Mouse (Mus musculus) adrenal gland, adult 8-10 months (tissue): ENCODE data around the gene Arhgap4. TPM values are rescaled to one million over a fixed set of nuclear protein-coding genes. Genes with fewer than 3 reads are reported as not detected.

Source experiments
- DNase-seq: peaks from one replicate; pipeline ENCODE4 v3.0.0; 2022
- total RNA-seq, 4 experiments: library from RNA; stranded (reverse); gene quantifications; 2 replicates each; pipeline ENCODE4 v1.2.4; 2022

Gene Arhgap4
- total RNA-seq, 4 experiments from 2014 or later, result 2.4 to 7.7 (median 5.4) TPM

DNA sequence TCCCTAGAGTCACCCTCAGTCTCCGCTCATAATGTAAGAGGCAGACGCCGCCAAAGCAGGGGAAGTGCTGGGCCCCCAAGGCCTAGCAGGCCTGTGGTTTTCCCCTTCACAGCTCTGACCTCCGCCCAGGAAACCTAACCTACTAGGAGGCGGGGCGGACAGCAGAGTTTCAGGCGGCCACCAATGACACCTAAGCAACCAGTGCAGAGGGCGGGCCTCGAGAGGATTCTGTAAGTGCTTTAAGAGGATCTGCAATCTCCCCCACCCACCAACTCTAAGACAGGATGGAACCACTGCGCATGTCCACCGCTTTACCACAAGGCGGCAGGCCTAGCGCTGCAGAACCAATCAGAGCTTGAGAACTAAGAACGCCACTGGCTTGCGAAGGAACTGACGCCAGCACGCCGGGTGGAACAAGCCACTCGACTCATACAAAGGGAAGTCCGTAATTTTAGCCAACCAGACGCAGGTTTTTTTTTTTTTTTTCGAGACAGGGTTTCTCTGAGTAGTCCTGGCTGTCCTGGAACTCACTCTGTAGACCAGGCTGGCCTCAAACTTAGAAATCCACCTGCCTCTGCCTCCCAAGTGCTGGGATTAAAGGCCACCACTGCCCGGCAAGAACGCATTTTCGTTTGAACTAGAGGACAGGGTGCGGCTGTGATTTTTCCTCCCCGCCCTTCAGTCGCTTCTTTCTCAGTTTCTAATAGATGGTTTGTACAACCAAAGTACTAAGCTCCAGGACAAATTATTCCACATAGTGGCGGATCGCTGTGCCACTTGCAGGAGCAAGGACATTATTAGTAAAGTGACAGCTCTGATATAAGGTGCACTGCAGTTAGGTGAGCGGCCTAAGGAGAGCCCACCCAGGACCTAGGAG lies 6.6 kb downstream of the Arhgap4 start:
- DNase-seq, result peak; percentile 89

DNA sequence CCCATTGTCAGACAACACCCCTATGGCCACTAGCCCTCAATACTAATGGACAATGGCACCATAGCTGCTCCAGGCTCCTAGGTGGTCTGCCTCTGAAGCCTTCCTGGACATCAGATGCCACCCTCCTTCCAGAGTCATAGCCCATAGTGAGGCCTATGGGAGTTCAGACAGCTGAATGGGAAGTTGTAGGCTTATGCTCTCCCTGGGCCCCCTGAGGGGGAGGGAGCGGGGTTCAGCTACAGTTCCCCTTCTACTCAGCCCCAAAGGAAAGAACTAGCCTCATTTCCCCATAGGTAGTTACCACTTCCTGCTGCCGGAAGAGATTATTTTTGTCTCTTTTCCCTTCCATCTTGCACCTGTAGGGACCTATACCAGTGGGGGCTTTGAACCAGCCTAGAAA lies 10.1 kb downstream of the Arhgap4 start:
- no peak for DNase-seq

DNA sequence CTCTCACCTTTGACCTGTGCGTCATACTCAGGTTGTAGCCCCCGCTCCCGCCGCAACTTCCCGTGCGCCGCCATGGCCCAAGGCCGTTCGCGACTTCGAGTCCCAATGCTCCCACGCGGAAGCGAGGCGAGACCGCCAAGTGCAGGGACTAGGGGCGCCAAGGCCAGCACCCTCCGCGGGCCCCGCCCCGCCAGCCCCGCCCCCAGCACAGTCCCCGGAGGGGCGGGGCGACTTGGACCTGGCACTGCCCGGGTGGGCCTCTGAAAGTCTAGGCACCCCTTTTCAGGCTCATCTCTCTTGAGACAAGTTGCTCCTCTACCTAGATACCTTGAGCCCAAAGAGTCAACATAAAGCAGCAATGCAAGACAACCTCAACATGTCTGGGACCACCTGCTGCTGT lies 10.5 kb downstream of the Arhgap4 start:
- DNase-seq, result no peak

DNA sequence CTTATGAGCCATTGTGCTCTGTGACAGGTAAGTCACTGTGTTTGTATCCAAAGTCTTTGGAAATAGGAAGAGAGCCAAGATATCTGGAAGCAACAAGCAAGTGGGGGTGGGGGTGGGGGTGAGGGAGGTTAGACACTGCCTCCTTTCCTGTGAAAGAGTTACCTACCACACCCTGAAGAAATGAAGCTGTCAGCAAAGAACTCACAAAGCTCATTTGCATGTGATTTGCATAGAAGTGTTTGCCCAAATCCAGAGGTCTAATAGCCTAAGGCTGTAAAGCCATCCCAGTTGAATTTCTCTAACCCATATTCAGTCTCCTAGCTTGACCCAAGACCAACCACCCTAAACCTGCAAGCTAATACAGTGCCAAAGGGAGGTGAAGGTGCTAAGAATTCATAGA lies 11.2 kb downstream of the Arhgap4 start:
- DNase-seq, result no peak

DNA sequence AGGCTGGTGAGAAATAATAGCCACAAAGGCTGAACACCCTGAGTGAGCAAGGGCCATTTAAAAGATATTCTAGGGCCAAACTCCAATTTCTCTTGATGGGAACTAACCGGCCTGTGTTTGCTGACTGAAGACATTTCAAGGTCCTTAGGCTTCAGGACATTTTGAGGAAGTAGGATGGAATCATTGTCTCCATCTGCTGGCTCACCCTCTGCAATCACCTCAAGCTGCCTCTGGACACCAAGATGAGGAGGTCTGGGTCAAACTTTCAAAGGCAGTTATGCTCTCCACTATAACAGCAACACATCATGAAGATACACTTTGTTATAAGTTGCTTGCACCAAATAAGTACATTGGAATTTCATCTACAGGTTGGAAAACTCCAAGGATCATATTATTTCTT lies 11.6 kb downstream of the Arhgap4 start:
- DNase-seq, result no peak

DNA sequence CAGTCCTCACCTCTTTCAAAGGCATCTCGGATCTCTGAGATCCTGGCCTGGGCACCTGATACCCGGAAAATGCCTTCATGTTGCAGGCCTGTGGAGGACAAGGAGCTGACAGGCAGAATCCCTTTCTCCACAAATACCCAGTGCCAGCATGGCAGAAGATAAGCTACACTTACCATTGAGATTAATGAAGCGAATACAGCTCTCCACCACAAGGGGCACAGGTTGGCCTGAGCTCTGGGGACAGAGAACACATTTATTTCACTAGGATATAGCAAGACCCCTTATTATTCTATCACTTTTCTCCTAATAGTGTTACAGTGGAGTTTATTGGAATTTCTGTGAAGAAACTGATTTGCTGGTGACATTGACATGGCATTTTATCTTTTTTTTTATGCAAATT lies 23.7 kb downstream of the Arhgap4 start:
- DNase-seq, result no peak

DNA sequence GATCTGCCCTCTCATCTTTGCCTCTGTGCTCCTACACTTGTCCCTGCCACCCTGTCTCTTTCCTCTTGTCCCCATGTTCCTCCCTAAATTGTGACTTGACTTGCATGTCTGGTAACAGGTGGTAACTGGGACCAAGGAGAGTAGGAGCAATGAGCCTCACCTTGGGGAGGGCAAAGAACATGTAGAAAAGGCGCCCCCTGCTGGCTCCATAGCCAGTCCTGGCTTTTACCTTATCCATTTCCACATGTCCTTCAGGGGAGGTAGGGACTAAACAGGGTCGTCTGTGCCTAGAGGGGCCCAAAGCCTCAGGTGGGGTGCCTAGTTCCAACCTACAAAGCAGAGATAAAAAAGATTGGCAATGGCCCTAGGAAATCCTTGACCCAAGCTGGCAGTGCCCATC lies 26.0 kb downstream of the Arhgap4 start, which contains the start of gene L1cam:
TSS of gene L1cam (minus strand) at position 387 of the 400 bp plus-strand sequence.
- DNase-seq, result no peak

DNA sequence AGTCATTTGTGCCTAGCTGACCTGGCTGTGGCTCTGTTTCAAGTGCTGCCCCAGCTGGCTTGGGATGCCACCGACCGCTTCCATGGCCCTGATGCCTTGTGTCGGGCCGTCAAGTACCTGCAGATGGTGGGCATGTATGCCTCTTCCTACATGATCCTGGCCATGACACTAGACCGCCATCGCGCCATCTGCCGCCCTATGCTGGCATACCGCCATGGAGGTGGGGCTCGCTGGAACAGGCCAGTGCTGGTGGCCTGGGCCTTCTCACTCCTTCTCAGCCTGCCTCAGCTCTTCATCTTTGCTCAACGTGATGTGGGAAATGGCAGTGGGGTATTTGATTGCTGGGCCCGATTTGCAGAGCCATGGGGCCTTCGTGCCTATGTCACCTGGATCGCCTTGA lies 28.8 kb downstream of the Arhgap4 start:
- DNase-seq, result no peak

DNA sequence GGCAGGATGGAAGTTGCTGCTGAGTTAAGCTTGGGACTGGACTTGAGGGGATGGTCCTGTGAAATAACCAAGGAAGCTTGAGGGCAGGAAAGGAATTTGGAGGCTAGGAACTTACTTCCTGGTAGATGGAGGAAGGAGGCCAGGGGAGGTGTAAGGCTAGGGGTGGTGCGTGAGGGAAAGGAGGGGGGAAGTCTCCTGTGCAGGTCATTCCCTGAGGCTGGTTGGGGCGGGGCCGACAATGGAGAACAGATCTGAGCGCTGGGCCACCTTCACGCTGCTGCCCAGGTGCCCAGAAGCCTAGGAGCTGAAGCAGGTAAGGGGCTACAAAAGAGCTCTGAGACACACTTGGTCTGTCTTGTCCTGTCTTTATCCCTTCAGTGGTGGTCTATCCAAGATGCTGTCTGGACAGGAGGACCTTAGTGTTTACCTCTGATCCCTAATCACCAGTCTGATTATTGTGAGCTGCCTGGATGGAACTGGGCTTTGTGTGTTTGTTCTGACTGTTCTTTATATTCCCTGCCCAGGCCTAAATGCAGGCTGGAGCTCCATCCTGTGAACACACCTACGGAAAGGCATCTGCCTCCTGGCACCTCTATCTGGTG lies 30.0 kb downstream of the Arhgap4 start, which contains the start of gene Avpr2:
TSS of gene Avpr2 (plus strand) at position 552 of the 602 bp plus-strand sequence.
- DNase-seq, result no peak

DNA sequence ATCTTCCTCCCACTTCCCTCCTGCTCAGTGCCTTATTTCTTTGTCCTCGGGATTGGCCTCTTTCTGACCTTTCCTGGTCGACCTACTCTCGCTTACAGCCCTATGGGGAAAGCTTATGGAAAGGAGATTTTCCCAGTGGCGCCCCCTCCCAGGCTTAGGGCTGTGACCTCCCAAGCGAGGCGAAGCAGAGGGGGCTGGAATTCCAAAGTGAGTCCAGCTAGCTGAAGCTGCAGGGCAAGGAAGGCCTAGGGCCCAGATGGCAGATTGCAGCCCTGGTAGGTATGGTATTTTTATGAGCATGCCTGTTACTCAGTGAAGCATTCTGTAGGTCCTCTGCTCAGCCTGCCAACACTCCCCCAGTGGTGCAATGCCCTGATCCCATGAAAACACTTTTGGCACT lies 40.2 kb downstream of the Arhgap4 start:
- DNase-seq, result no peak

DNA sequence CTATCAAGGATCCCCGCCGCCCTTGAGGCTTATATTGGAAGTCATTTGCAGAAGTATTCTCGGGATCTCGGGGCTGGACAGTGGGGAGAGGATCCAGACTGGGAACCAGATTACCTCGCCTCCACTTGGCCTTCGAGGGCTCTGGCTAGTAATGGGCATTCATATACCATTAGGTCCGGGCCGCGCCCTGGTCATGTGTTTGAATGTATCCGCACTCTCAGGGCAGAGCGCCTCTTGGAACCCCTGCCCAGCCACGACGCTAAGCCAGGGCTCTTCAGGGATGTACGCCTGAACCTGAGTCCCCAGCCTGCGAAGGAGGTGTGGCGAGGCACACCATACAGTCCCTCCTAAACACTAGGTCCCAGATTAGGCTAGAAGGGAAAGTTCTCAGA lies 40.6 kb downstream of the Arhgap4 start:
- DNase-seq, result no peak

DNA sequence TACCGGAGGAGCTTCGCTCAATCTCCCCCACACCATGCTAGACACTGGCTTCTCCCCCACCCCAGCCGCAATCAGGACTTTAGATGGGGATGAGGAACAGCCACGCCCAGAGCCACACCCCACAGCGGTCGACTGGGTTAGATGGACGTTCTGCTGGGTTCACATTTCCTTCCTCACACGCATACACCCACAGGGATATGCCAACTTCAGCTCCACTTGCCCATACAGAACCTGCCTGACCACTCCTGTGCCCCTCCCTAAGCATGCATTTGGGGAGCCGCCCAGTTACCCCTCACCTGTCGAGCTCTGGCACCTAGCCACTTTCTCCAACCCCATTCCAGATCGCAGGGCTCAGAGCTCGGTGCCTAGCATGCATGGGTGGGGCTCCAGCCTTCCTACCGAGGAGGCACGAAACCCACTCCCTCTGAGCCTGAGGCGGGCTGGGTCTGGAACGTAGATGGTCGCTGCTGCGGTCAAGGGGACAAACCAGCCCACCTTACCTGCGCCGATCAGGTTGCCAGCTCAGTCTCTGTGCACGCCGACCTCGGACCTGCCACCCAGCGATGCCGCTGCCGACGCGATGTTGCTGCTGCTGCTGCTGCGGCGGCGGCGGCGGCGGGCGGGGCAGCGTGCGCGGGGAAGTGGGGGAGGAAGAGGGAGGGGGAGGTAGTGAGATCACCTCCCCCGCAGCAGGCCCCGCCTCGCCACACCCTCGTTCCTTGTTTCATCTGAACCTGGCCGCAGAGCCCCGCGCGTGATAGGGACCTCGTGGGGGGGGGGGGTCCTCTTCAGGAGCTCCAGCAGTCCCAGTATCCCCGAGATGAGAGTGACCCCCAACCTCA lies 41.3 kb downstream of the Arhgap4 start:
- DNase-seq, result no peak

DNA sequence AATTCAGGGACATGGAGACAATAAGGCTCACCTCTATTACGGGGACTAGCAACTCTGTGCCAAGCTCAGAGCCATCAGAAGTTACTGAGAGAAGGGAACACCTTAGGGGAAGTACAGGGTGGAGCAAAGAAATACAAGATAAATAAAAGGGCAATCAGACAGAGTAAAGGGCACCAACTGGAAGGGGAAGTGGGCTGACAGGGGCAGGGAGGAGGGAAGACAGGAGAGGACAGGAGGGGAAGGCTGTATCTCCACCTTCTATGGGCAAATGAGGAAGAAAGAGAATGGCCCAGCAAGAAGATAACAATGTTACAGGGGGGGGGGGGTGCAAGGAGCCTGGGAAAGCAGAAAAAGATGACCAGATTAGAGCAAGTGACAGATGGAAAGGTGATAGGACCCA lies 44.7 kb downstream of the Arhgap4 start:
- no peak for DNase-seq

DNA sequence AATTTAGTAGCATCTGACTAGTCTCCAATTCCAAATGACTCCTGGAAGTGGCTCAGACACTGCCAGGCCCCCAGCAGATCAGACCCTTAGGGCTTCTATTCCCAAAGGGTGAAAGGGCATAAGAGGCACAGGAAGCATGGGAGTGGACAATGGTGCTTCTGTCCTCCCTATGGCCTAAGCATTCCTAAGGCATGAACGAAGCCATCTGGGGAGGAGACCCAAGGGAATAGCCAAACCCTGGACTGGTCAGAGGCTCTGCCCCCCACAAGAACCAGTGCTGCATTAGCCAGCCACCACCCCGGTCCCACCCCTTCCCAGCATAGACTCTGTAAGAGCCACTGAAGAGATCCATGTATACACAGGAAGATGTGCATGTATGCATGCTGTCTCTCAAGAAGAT lies 45.8 kb downstream of the Arhgap4 start:
- no peak for DNase-seq

DNA sequence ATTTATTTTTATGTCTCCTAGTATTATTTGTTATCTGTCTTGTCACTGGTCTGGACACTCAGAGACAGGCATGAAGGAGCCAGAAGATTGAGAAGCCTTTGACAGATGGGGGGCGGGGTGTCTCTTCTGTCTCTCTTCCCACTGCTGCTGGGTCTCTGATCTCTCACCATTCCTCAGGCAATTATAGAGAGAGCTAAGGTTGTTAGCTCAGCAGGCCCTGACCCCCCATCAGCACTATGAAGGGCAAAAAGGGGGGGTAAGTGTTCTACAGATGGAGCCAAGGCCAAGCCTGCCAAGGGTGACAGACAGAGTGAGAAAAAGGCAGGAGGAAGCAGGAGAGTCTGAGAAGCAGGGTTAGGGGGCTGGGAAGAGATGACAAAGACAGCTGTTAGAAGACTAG lies 49.7 kb downstream of the Arhgap4 start:
- DNase-seq, result no peak

DNA sequence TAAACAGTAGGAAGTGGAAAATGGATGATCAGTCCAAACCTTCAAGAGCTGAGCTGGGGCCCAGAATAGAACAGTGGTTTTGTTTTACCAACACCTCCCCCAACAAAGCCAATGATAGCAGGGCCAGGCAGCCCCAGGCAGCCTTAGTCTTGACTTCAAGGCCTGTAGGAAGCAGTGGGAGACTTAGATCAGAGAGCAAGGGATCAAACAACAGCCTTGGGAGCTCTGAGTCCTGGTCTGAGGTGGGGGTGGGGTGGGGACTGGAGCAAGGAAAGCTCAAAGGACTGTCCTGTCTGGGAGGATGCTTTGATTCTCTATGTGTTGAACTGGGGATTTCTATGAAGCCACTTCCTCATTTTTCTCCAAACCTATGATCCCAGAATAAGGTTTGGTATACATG lies 50.2 kb downstream of the Arhgap4 start:
- no peak for DNase-seq

DNA sequence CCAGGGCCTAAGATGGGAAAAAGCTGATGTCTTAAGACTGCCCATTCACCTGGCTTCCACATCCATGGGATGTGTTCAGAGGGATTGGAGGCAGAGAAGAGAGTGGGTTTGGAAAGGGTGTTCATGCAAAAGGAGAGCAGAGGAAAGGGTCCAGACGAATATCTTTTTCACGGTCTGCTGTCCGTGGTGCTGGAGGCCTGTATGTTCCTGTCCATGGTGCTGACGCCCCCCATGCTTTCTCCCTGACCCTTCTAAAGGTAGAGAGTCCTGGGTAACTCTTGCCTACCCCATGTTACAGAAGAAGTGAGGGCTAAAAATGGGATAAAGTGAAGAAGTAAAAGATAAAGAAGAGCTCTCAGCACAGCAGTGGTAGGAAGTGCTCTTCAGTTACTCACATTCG lies 52.3 kb downstream of the Arhgap4 start:
- DNase-seq, result no peak

DNA sequence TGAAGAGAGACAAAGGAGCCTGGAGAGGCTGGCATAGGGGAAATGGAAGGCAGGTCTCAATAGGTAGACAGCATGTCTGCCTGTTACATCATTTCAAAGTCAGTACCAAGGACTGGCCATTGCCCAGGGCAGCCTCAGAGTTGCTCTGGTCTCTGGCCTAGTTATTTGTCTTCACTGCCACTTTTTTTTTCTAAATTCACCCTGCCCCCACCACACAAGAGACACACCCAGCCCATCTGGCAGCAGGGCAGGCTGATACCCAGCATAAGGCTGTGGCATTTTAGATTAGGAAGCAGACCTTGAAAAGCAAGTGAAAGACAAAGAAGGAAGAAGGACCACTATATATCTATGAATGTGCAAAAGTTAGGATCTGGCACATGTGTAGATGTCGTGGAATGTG lies 53.8 kb downstream of the Arhgap4 start:
- no peak for DNase-seq

DNA sequence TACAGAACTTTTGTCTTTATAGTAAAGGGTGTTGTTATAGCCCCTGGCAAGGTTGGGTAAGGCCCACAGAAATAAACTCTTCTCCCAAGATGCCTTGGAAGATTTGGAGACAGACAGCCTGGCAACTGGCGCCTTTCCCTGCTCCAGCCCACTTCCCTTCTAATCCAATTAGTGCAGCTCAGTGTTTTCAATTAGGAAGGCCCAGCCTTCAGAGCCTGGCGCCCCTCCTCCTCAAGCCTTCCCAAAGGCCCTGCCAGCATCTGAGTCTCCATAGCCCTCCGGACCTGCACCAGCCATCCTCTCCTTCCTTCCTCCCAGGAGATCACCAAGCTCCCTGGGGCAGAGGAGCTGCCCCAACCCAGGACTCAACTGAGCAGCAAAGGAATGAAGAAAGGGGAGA lies 54.4 kb downstream of the Arhgap4 start:
- no peak for DNase-seq

DNA sequence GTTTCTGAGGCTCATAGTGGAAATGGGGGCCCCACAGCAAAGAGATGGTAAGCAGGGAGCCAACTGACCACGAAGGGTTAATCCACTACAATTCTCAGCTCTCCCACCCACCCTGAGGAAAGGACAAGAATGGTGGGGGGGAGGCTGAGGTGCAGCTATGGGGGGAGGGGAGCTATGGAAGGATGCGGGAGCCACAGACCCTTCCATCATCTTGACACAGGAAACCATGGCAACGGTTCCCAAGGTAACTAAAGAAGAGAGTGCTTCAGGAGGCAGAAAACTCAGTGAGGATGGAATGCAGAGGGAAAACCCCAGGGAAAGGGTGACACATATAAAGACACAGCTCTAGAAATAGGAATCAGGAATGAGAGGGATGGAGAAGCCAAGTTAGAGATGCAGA lies 57.0 kb downstream of the Arhgap4 start:
- DNase-seq, result no peak

DNA sequence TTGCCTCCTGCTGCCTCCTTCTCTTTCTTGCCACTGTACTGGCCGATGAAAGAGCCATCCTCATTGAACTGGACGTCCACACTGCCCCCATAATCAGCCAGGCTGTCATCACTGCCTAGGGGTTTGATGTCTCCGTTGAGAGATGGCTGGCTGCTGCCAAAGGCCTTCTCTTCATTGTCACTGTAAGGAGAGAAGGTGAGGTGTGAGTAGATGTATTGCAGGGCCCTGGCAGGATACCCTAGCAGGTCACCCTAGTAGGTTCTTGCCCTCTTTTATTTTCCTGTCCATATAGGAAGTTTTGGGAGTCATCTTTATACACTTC lies 66.6 kb downstream of the Arhgap4 start:
- no peak for DNase-seq

DNA sequence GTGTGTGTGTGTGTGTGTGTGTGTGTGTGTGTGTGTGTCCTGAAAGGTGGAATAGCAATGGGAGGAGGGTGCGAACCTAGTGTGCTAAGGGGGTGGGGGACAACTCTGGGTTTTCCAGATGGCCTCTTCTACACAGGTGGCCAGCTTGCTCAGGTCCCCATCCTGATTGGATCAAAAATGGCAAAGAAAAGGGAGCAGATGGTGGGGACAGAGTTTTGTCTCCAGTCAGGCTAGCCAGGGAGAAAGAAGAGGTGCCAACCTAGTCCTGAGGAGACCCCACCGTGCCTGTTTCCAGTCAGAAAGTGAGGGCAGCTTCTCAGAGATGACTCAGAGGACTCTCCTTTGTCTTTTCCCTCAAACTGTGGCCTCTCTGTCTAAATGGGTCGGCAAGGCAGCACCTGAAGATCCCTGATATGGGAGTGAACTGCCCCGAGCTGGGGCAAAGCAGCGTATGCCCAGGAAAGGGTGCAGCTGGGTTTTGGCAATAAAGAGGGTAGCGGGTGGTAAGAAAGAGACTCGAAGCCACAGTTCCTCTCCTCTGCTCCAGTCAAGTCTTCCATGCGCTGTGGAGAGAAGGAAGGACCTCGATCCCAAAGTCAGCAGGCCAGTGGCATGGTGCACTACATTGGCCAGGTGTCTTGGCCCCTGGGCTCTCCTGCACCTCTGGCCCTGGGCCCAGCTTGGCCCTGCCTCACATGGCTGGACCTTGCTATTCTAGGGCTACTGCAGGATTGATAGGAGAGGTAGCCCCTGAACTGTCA lies 67.2 kb downstream of the Arhgap4 start:
- no peak for DNase-seq
